Mouse (Mus musculus) heart, postnatal 4 days (tissue): ENCODE measurements at regions not wholly inside any gene's neighbourhood (a gene's known extent, or its start where the extent isn't known, plus 50 kb on each side); places are given as distances from the start of the nearest gene placed in this dataset.

Experiments used
- DNase-seq: peaks from one replicate; pipeline ENCODE4 v3.0.0; 2021

DNA sequence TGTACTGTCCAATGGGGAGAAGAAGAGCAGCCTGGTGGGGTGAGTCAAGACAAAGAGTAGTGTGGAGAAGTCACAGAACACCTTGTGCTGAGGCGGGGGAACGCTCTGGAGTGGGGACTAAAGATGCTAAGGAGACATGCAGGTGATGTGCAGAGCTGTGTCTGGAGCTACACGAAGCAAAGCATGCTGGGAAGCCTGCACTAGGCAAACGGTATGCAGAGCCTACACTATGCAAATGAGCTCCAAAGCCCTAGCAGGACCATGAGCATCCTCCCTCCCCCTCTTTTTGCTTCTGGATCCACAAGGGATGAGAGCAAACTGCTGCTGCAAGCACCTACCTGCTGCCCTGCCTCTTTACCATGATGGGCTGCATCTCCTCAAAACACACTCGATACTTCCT lies 73.1 kb upstream of the Zc3h12a start:
- DNase-seq: no peak

GRCm38 (mm10) chr4:125199281-125199680 lies 71.6 kb upstream of the Zc3h12a start:
- DNase-seq: no peak

DNA sequence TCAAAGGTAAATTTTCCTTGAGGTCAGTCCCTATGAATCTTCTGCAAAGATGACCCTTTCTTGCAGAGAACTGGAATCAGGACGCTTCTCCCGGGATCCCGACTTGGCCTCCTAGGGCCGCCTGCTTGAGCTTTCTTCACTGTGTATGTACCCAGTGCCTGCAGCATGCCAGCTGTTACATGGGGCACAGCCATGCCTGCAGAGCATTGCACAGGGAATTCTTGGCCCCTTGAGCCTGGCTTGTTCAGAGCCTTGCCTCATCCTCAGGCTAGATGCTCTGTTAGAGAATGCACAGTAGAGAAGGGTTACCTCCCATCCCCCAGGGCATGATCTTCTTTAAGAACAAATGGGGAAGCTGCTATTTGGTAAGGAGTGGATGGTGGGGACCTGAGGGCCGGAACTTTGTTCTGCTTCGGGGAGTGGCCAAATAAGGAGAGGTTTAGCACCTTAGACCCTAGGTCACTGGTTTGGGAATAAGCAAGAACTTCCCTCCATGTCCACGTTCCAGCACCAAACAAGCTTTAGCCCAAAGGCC lies 68.3 kb upstream of the Zc3h12a start:
- no peak for DNase-seq

DNA sequence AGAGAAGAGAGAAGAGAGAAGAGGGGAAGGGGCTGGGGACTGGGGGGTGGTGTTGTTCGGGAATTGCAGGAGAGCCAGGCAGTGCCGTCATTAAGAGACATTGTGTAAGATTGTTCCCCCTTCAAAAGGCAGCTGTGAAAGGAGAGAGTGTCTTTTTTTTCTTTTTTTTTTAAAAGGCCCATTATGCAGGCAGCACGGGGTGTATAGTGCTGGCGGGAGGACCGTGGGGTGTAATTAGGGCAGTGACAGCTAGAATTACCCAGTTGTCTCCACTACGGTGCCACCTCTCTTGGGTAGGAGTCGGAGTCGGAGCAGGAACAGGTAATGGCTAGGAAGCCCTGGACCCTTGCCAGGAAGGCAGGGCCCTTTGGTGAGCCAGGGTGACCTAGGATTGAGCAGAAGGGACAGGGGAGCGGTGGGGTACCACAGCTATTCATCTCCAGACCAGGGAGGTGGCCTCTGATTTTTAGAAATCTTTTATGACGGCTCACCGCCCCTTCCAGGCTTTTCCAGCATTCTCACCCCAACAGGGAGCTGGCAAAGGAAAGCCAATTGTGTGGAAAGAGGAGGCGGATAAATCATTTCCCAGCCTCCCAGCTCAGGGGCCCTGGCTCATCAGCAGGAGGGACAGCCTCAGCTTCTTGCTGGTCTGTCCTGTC lies 67.2 kb upstream of the Zc3h12a start:
- no peak for DNase-seq

GRCm38 (mm10) chr4:125194298-125194697 lies 66.7 kb upstream of the Zc3h12a start:
- DNase-seq: no peak

DNA sequence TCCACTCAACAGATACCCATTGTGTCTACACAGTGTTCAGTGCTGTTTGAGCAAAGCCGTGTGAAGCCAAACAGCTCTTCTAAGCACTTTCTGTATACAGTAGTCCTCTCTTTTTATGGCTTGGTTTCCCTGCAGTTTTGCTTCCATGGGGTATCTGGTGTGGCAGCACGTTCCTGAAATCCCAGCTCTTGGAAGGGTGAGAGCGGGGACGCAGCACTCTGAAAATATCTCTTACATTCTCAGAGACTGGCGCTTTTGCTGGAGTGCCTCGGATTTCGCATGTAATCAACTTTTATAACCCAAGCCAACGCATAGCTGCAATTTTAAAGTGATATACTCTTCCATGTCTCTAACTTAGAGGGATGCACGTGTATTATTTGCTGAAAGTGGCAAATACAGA lies 64.0 kb upstream of the Zc3h12a start:
- no peak for DNase-seq

DNA sequence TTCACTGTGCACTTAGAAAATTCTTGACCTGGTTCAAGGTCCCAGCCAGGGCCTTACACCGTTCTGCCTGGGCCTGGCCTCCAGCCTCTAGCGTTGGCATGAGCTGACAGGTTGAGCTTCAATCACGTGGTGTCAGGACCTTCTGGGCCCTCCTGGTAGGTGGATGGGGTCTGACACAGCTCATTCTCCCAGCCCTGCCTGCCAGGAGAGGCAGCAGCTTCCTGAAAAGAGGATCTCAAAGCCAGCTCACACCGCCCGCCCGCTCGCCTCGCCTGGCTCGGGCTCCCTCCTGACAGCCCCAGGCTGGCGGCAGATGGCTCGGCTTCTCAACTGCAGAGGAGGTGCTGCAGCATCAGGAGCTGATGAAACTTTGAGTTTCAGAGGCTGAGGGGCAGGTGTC lies 63.4 kb upstream of the Zc3h12a start:
- peak; percentile 6 for DNase-seq

DNA sequence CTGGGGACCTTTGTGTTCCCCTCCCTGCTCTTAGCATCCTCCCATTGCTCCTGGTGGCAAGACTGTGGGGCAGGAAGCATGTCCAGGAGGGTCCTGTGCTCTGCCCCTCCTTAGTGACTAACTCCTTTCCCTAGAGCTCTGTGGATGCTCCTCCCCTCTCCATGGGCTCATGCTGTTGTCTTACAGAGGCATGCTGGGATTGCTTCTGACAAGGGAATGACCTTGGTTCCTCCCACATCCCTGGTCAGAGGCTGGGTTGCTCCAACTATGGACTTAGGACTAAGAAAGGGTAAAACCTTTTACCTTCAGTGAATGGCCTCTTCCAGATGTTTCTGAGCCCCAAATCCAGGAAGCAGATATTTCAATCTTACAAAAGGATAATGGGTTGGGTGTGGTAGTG lies 62.3 kb upstream of the Zc3h12a start:
- no peak for DNase-seq

DNA sequence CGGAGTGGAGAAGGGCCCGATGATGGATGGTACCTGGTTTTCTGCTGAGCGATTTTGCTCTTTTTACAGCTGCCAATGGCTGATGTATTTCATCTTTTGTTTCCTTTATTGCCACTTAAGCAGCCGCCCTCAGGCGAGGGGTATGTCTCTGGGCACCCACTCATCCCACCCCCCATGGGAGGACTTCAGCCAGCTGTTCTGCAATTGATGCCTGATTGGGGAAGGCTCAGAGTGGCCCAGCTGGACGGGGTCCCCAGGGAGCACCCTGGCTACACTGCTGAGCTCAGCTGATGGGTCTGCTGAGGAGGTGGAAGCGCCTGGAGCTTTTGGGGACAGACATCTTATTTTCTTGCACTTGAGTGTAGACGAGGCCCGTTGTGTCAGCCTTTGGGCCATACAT lies 58.6 kb upstream of the Zc3h12a start:
- no peak for DNase-seq

GRCm38 (mm10) chr4:125185076-125185475 lies 57.4 kb upstream of the Zc3h12a start:
- no peak for DNase-seq

GRCm38 (mm10) chr4:125180947-125181346 lies 53.3 kb upstream of the Zc3h12a start:
- DNase-seq: no peak

GRCm38 (mm10) chr4:125178552-125178951 lies 50.9 kb upstream of the Zc3h12a start:
- DNase-seq: no peak

DNA sequence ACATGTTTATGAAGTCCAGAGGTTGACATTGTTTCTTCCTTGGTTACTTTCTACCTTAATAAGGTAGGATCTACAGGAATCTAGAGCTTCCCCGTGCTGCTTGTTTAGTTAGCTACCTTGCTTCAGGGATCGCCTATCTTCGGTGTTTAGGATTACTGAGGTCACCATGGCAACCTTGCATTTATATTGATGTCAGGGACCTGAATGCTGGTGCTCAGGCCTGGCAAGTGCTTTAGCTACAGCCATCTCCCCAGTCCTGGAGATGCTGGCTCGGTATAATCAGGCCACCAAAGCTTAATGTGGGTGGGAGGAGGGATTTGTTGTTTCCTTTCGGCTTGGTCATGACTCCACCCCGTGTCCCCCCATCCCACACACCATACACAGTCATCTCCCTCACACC lies 50.0 kb upstream of the Zc3h12a start:
- DNase-seq: no peak
